Mouse (Mus musculus) adrenal gland, adult 18-20 months (tissue): ENCODE data around the gene Lrr1. TPM values are rescaled to one million over a fixed set of nuclear protein-coding genes. Genes with fewer than 3 reads are reported as not detected.

Source experiments
- DNase-seq, 2 experiments: peaks; one replicate each; pipeline ENCODE4 v3.0.0; 2021 to 2022; ENCODE audit warnings: low spot score in 2 of 2
- long read RNA-seq, 2 experiments: library from polyadenylated mRNA; stranded (forward); transcript quantifications; one replicate each; pipeline ENCODE4 v2.0.0; 2021
- total RNA-seq, 2 experiments: library from RNA; stranded (reverse); gene quantifications; 1 replicate in 1 of 2; 2 replicates in 1 of 2; pipeline ENCODE4 v1.2.3; 2021

Lrr1 gene
- not detected for total RNA-seq
- long read RNA-seq, experiment 1, result 0 reads
- long read RNA-seq, experiment 2, result 0 reads

GRCm38 (mm10) chr12:69168461-69169106 is at the start of gene Lrr1:
TSS of gene Lrr1 (plus strand) at chr12:69168814.
- peak; percentile 80 to 82 for DNase-seq

GRCm38 (mm10) chr12:69119908-69120307 is 48.7 kb upstream of the Lrr1 start:
- DNase-seq, result no peak

GRCm38 (mm10) chr12:69122801-69123200 is 45.8 kb upstream of the Lrr1 start:
- no peak for DNase-seq

GRCm38 (mm10) chr12:69125066-69125465 is 43.5 kb upstream of the Lrr1 start:
- DNase-seq, result no peak

GRCm38 (mm10) chr12:69127170-69127569 is 41.4 kb upstream of the Lrr1 start:
- DNase-seq, result peak in 1 of 2 experiments; percentile 7

- DNase-seq, result no peak
Observed at GRCm38 (mm10) chr12:69127626-69128025, 41.0 kb upstream of the Lrr1 start.

GRCm38 (mm10) chr12:69129634-69130310 is 38.8 kb upstream of the Lrr1 start:
- DNase-seq, result no peak

GRCm38 (mm10) chr12:69130486-69130885 is 38.1 kb upstream of the Lrr1 start:
- no peak for DNase-seq

GRCm38 (mm10) chr12:69131267-69131666 is 37.3 kb upstream of the Lrr1 start:
- DNase-seq, result no peak

- DNase-seq, result peak; percentile 30 to 41
Observed at GRCm38 (mm10) chr12:69131981-69132380, 36.6 kb upstream of the Lrr1 start.

GRCm38 (mm10) chr12:69139201-69139600 is 29.4 kb upstream of the Lrr1 start:
- no peak for DNase-seq

GRCm38 (mm10) chr12:69139841-69140240 is 28.8 kb upstream of the Lrr1 start:
- DNase-seq, result no peak

GRCm38 (mm10) chr12:69143460-69143859 is 25.2 kb upstream of the Lrr1 start:
- DNase-seq, result no peak

GRCm38 (mm10) chr12:69147166-69147735 is 21.4 kb upstream of the Lrr1 start:
- no peak for DNase-seq

- DNase-seq, result no peak
Observed at GRCm38 (mm10) chr12:69150049-69150448, 18.6 kb upstream of the Lrr1 start.

GRCm38 (mm10) chr12:69155923-69156322 is 12.7 kb upstream of the Lrr1 start:
- no peak for DNase-seq

- no peak for DNase-seq
Observed at GRCm38 (mm10) chr12:69156436-69156835, 12.2 kb upstream of the Lrr1 start.

- DNase-seq, result no peak
Observed at GRCm38 (mm10) chr12:69157107-69157506, 11.5 kb upstream of the Lrr1 start.

GRCm38 (mm10) chr12:69158366-69158764 is 10.2 kb upstream of the Lrr1 start:
- DNase-seq, result no peak

- peak; percentile 95 to 97 for DNase-seq
Observed at GRCm38 (mm10) chr12:69158765-69159577, 9.6 kb upstream of the Lrr1 start, which contains the start of gene Rps29. TSS of gene Rps29 (minus strand) at chr12:69159186.

GRCm38 (mm10) chr12:69159578-69159940 is 9.1 kb upstream of the Lrr1 start:
- DNase-seq, result no peak
